Mouse (Mus musculus): ENCODE results near the gene Zfand6. TPM values are rescaled to one million over a fixed set of nuclear protein-coding genes. Genes with fewer than 3 reads are reported as not detected.

The Zfand6 gene
- polyA plus RNA-seq, 1 experiment from 2014 or later, result 126 TPM

- Histone ChIP-seq H3K27ac (ENCODE audit: low read depth, low read length) (no peak overlapping the region), H3K4me2 (no peak overlapping the region), H3K9ac (ENCODE audit: low read depth, low read length) (no peak overlapping the region), H3K4me3 (ENCODE audit: low read depth, low read length) (no peak overlapping the region), H3K9me3 (ENCODE audit: control insufficient read depth, low read length) (no peaks in the 10 kb centered on the region), H3K27me3 (replicated peaks; ENCODE audit: control insufficient read depth, insufficient read depth, low read length) (no peaks in the 10 kb centered on the region), H3K4me1 (replicated peaks; ENCODE audit: control insufficient read depth, insufficient read depth, low read length) (peaks cover 4% of the 10 kb centered on the region; the same call in 1 of the 2 replicates), H3K36me3 (ENCODE audit: control insufficient read depth, insufficient read depth, low read length) (no peaks in the 10 kb centered on the region)
- no peak for DNase-seq (ENCODE audit: low spot score)
- WGBS, result 88% methylated on average over 6 of the region's 6 CpGs
- no peak for ATAC-seq (replicated peaks; ENCODE audit: low FRiP score)
Measured at GRCm38 (mm10) chr7:84642159-84642928, 47.4 kb downstream of the Zfand6 start.

GRCm38 (mm10) chr7:84636939-84637338 lies 52.8 kb downstream of the Zfand6 start:
- no peaks in the 10 kb centered on the region for H3K9me3 ChIP-seq (ENCODE audit: control insufficient read depth, low read length)
- no peaks in the 10 kb centered on the region for H3K27me3 ChIP-seq (replicated peaks; ENCODE audit: control insufficient read depth, insufficient read depth, low read length)
- no peak overlapping the region for H3K4me2 ChIP-seq
- H3K9ac ChIP-seq (ENCODE audit: low read depth, low read length), result no peak overlapping the region
- no peak overlapping the region for H3K4me3 ChIP-seq (ENCODE audit: low read depth, low read length)
- no peak for DNase-seq (ENCODE audit: low spot score)
- ATAC-seq (replicated peaks; ENCODE audit: low FRiP score), result no peak
- H3K27ac ChIP-seq (ENCODE audit: low read depth, low read length), result no peak overlapping the region
- no peaks in the 10 kb centered on the region for H3K4me1 ChIP-seq (replicated peaks; ENCODE audit: control insufficient read depth, insufficient read depth, low read length)
- peaks cover 4% of the 10 kb centered on the region; the same call in 1 of the 2 replicates for H3K36me3 ChIP-seq (ENCODE audit: control insufficient read depth, insufficient read depth, low read length)

GRCm38 (mm10) chr7:84631878-84632277 lies 57.9 kb downstream of the Zfand6 start:
- Histone ChIP-seq H3K27me3 (replicated peaks; ENCODE audit: control insufficient read depth, insufficient read depth, low read length) (no peaks in the 10 kb centered on the region), H3K4me2 (no peak overlapping the region), H3K36me3 (ENCODE audit: control insufficient read depth, insufficient read depth, low read length) (peaks cover 4% of the 10 kb centered on the region; the same call in 1 of the 2 replicates), H3K9ac (ENCODE audit: low read depth, low read length) (no peak overlapping the region), H3K4me1 (replicated peaks; ENCODE audit: control insufficient read depth, insufficient read depth, low read length) (peaks cover 4% of the 10 kb centered on the region; the same call in 1 of the 2 replicates), H3K9me3 (ENCODE audit: control insufficient read depth, low read length) (no peaks in the 10 kb centered on the region), H3K27ac (ENCODE audit: low read depth, low read length) (no peak overlapping the region), H3K4me3 (ENCODE audit: low read depth, low read length) (no peak overlapping the region)
- WGBS, result 66% methylated on average over 3 of the region's 3 CpGs
- ATAC-seq (replicated peaks; ENCODE audit: low FRiP score) (peak; percentile 100), DNase-seq (ENCODE audit: low spot score) (no peak)

GRCm38 (mm10) chr7:84623718-84624117 lies 66.0 kb downstream of the Zfand6 start:
- Histone ChIP-seq H3K27me3 (replicated peaks; ENCODE audit: control insufficient read depth, insufficient read depth, low read length) (no peaks in the 10 kb centered on the region), H3K4me2 (no peak overlapping the region), H3K4me1 (replicated peaks; ENCODE audit: control insufficient read depth, insufficient read depth, low read length) (no peaks in the 10 kb centered on the region), H3K36me3 (ENCODE audit: control insufficient read depth, insufficient read depth, low read length) (peaks cover 6% of the 10 kb centered on the region), H3K9me3 (ENCODE audit: control insufficient read depth, low read length) (no peaks in the 10 kb centered on the region), H3K4me3 (ENCODE audit: low read depth, low read length) (no peak overlapping the region), H3K27ac (ENCODE audit: low read depth, low read length) (no peak overlapping the region), H3K9ac (ENCODE audit: low read depth, low read length) (no peak overlapping the region)
- ATAC-seq (replicated peaks; ENCODE audit: low FRiP score), result no peak
- WGBS, result 93% methylated on average over 4 of the region's 4 CpGs
- DNase-seq (ENCODE audit: low spot score), result no peak

GRCm38 (mm10) chr7:84620956-84621355 lies 68.8 kb downstream of the Zfand6 start:
- H3K4me1 ChIP-seq (replicated peaks; ENCODE audit: control insufficient read depth, insufficient read depth, low read length), result no peaks in the 10 kb centered on the region
- H3K4me2 ChIP-seq, result no peak overlapping the region
- H3K9ac ChIP-seq (ENCODE audit: low read depth, low read length), result no peak overlapping the region
- H3K36me3 ChIP-seq (ENCODE audit: control insufficient read depth, insufficient read depth, low read length), result peaks cover 6% of the 10 kb centered on the region
- DNase-seq (ENCODE audit: low spot score) (no peak), ATAC-seq (replicated peaks; ENCODE audit: low FRiP score) (no peak)
- WGBS, result 93% methylated on average over 3 of the region's 3 CpGs
- H3K27me3 ChIP-seq (replicated peaks; ENCODE audit: control insufficient read depth, insufficient read depth, low read length), result no peaks in the 10 kb centered on the region
- H3K4me3 ChIP-seq (ENCODE audit: low read depth, low read length), result no peak overlapping the region
- no peak overlapping the region for H3K27ac ChIP-seq (ENCODE audit: low read depth, low read length)
- H3K9me3 ChIP-seq (ENCODE audit: control insufficient read depth, low read length), result no peaks in the 10 kb centered on the region

- DNase-seq (ENCODE audit: low spot score), result no peak
Measured at GRCm38 (mm10) chr7:84618951-84619350, 70.8 kb downstream of the Zfand6 start.

GRCm38 (mm10) chr7:84612445-84612844 lies 77.3 kb downstream of the Zfand6 start:
- H3K4me2 ChIP-seq, result no peak overlapping the region
- no peaks in the 10 kb centered on the region for H3K27me3 ChIP-seq (replicated peaks; ENCODE audit: control insufficient read depth, insufficient read depth, low read length)
- DNase-seq (ENCODE audit: low spot score) (no peak), ATAC-seq (replicated peaks; ENCODE audit: low FRiP score) (no peak)
- no peak overlapping the region for H3K4me3 ChIP-seq (ENCODE audit: low read depth, low read length)
- WGBS, result 50% methylated on average over 4 of the region's 4 CpGs
- H3K36me3 ChIP-seq (ENCODE audit: control insufficient read depth, insufficient read depth, low read length), result no peaks in the 10 kb centered on the region
- peaks cover 2% of the 10 kb centered on the region; the same call in 1 of the 2 replicates for H3K4me1 ChIP-seq (replicated peaks; ENCODE audit: control insufficient read depth, insufficient read depth, low read length)
- H3K9ac ChIP-seq (ENCODE audit: low read depth, low read length), result no peak overlapping the region
- H3K9me3 ChIP-seq (ENCODE audit: control insufficient read depth, low read length), result no peaks in the 10 kb centered on the region
- H3K27ac ChIP-seq (ENCODE audit: low read depth, low read length), result no peak overlapping the region

More at GRCm38 (mm10) chr7:84618951-84619350, 70.8 kb downstream of the Zfand6 start:
- no peaks in the 10 kb centered on the region; the same call in 1 of the 2 replicates for H3K36me3 ChIP-seq (ENCODE audit: control insufficient read depth, insufficient read depth, low read length)
- no peaks in the 10 kb centered on the region for H3K9me3 ChIP-seq (ENCODE audit: control insufficient read depth, low read length)
- 89% methylated on average over 2 of the region's 2 CpGs for whole genome bisulfite sequencing
- H3K27ac ChIP-seq (ENCODE audit: low read depth, low read length), result no peak overlapping the region
- H3K9ac ChIP-seq (ENCODE audit: low read depth, low read length), result no peak overlapping the region
- H3K4me1 ChIP-seq (replicated peaks; ENCODE audit: control insufficient read depth, insufficient read depth, low read length), result no peaks in the 10 kb centered on the region
- ATAC-seq (replicated peaks; ENCODE audit: low FRiP score), result no peak
- H3K4me3 ChIP-seq (ENCODE audit: low read depth, low read length), result no peak overlapping the region
- no peak overlapping the region for H3K4me2 ChIP-seq
- H3K27me3 ChIP-seq (replicated peaks; ENCODE audit: control insufficient read depth, insufficient read depth, low read length), result no peaks in the 10 kb centered on the region

GRCm38 (mm10) chr7:84611609-84612008 lies 78.2 kb downstream of the Zfand6 start:
- H3K9me3 ChIP-seq (ENCODE audit: control insufficient read depth, low read length), result no peaks in the 10 kb centered on the region
- no peaks in the 10 kb centered on the region for H3K27me3 ChIP-seq (replicated peaks; ENCODE audit: control insufficient read depth, insufficient read depth, low read length)
- H3K9ac ChIP-seq (ENCODE audit: low read depth, low read length), result no peak overlapping the region
- no peak overlapping the region for H3K4me3 ChIP-seq (ENCODE audit: low read depth, low read length)
- H3K27ac ChIP-seq (ENCODE audit: low read depth, low read length), result no peak overlapping the region
- DNase-seq (ENCODE audit: low spot score), result no peak
- H3K4me2 ChIP-seq, result no peak overlapping the region
- WGBS, result 45% methylated on average over 1 of the region's 1 CpGs
- H3K36me3 ChIP-seq (ENCODE audit: control insufficient read depth, insufficient read depth, low read length), result no peaks in the 10 kb centered on the region
- H3K4me1 ChIP-seq (replicated peaks; ENCODE audit: control insufficient read depth, insufficient read depth, low read length), result peaks cover 2% of the 10 kb centered on the region; the same call in 1 of the 2 replicates
- no peak for ATAC-seq (replicated peaks; ENCODE audit: low FRiP score)

- H3K36me3 ChIP-seq (ENCODE audit: control insufficient read depth, insufficient read depth, low read length), result no peaks in the 10 kb centered on the region
- DNase-seq (ENCODE audit: low spot score), result peak; percentile 44
- H3K4me2 ChIP-seq, result peak within 1 kb of the TSS; percentile 87
- peak; percentile 46 for ATAC-seq (replicated peaks; ENCODE audit: low FRiP score)
- H3K27ac ChIP-seq (ENCODE audit: low read depth, low read length), result peak within 1 kb of the TSS; percentile 32; the same call in 1 of the 2 replicates
- H3K4me3 ChIP-seq (ENCODE audit: low read depth, low read length), result peak within 1 kb of the TSS; percentile 65
- no peaks in the 10 kb centered on the region for H3K27me3 ChIP-seq (replicated peaks; ENCODE audit: control insufficient read depth, insufficient read depth, low read length)
- H3K9ac ChIP-seq (ENCODE audit: low read depth, low read length), result peak within 1 kb of the TSS; percentile 65
- 2% methylated on average over 10 of the region's 10 CpGs for WGBS
- H3K9me3 ChIP-seq (ENCODE audit: control insufficient read depth, low read length), result no peaks in the 10 kb centered on the region
- H3K4me1 ChIP-seq (replicated peaks; ENCODE audit: control insufficient read depth, insufficient read depth, low read length), result 0 out of 2 replicates have a peak, but pooled peaks cover 6% of the 10 kb centered on the region
Measured at GRCm38 (mm10) chr7:84606293-84606749, 83.4 kb downstream of the Zfand6 start, which contains the start of gene Fah. Gene Fah (minus strand): TSS chr7:84606722.

Measured in liver, embryonic 11.5 days (tissue).